Mouse (Mus musculus) thymus, adult 2 months (tissue): ENCODE results near the gene Sdad1. TPM values are rescaled to one million over a fixed set of nuclear protein-coding genes. Genes with fewer than 3 reads are reported as not detected.

Experiments used
- DNase-seq: peaks from one replicate; pipeline ENCODE4 v3.0.0; 2021
- H3K27ac ChIP-seq: fragments of 200-500 bp; 2 replicates; pipeline ENCODE4 v1.5.1; 2012; ENCODE audit warnings: low read length, control low read depth; ENCODE audit not compliant: control insufficient read depth, insufficient read depth
- H3K27me3 ChIP-seq: fragments of 200-500 bp; 2 replicates; pipeline ENCODE4 v1.6.1; 2012; ENCODE audit warnings: mild to moderate bottlenecking, low read length, moderate library complexity, mixed read lengths; ENCODE audit not compliant: control insufficient read depth, insufficient read depth
- H3K36me3 ChIP-seq: fragments of 200-500 bp; 2 replicates; pipeline ENCODE4 v1.6.1; 2012; ENCODE audit warnings: mild to moderate bottlenecking, low read length, moderate library complexity; ENCODE audit not compliant: control insufficient read depth, insufficient read depth
- H3K4me1 ChIP-seq: fragments of 200-500 bp; replicated peaks from 2 replicates; pipeline ENCODE4 v1.6.1; 2012; ENCODE audit warnings: low read length; ENCODE audit not compliant: control insufficient read depth, insufficient read depth
- H3K4me3 ChIP-seq: fragments of 200-500 bp; 2 replicates; pipeline ENCODE4 v1.5.1; 2012; ENCODE audit warnings: mild to moderate bottlenecking, low read length, control low read depth, moderate library complexity; ENCODE audit not compliant: control insufficient read depth, insufficient read depth
- CTCF ChIP-seq: fragments of 200-500 bp; IDR thresholded peaks from 2 replicates; pipeline ENCODE4 v1.5.1; 2012; ENCODE audit warnings: mild to moderate bottlenecking, control low read depth, low read length, moderate library complexity, borderline replicate concordance; ENCODE audit not compliant: control insufficient read depth, poor library complexity, insufficient read depth; ENCODE audit errors: extremely low read depth
- POLR2A ChIP-seq: fragments of 200-500 bp; IDR thresholded peaks from 2 replicates; pipeline ENCODE4 v1.6.1; 2012; ENCODE audit warnings: mild to moderate bottlenecking, low read length, control low read depth, moderate library complexity; ENCODE audit not compliant: control insufficient read depth, poor library complexity, insufficient read depth; ENCODE audit errors: extremely low read depth
- WGBS: fragments of 180-500 bp; shearing (Covaris S2); methylation state at CpG from one replicate; pipeline ENCODE4 v1.1.7; 2018; 5-methylcytosine and 5-hydroxymethylcytosine counted together
- polyA plus RNA-seq: library from polyadenylated mRNA; depleted of rRNA; stranded (reverse); fragments of >200 nt; gene quantifications from 2 replicates; pipeline ENCODE4 v1.2.3, GENCODE M21; 2012

The Sdad1 gene
- polyA plus RNA-seq, 1 experiment, result 18.1 TPM

DNA sequence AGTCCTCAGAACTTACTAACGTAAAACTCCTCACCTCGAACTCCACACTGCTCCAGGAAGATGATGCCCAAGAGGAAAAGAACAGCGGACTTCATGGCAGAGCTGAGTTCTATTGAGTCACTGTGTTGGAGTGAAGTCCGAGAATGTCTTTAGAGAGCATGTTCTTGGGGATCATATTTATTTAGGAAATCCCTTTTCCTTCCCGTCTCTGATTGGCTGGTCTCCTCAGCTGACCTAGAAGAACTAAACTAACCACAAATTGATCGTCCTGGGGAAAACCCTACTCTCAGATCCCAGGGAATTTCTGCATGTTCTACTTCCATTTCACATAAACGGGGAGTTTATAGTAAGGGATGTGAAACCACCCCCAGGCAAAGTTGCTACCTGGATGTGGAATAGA, 17.6 kb upstream of the Sdad1 start, which contains the start of gene Cxcl9:
Cxcl9 (minus strand) TSS at position 151 of the 400 bp plus-strand sequence.
- H3K27me3 ChIP-seq, result no peaks in the 10 kb centered on the region
- TF ChIP-seq POLR2A (no peak), CTCF (no peak)
- 77% methylated on average over 7 of the region's 7 CpGs for WGBS
- no peaks in the 10 kb centered on the region for H3K36me3 ChIP-seq
- H3K4me3 ChIP-seq, result no peak within 1 kb of the TSS
- DNase-seq, result no peak
- no peaks in the 10 kb centered on the region for H3K4me1 ChIP-seq
- H3K27ac ChIP-seq, result no peak within 1 kb of the TSS

DNA sequence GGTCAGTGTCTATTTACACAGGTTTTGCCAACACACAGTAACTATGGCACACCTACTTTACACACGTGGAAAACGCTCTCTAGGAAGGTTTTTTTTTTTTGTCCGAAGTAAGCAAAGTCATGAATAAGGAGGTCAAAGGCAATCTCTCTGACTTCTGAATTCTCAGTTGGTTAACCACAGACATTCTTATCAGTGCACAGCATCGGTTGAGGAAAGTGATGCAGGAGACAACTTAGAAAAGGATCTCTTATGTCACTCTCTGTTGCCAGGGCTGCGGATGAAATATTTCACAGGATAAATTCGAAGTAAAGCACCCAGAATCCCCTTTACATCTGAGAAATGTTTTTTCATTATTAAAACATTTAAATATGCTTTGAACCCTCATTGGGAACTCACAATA, 17.1 kb upstream of the Sdad1 start:
- 6% methylated on average over 6 of the region's 6 CpGs for WGBS
- no peaks in the 10 kb centered on the region for H3K4me1 ChIP-seq
- H3K27ac ChIP-seq, result no peak overlapping the region
- H3K36me3 ChIP-seq, result no peaks in the 10 kb centered on the region
- H3K27me3 ChIP-seq, result no peaks in the 10 kb centered on the region
- no peak for TF ChIP-seq POLR2A
- no peak for TF ChIP-seq CTCF
- DNase-seq, result no peak
- no peak overlapping the region for H3K4me3 ChIP-seq

DNA sequence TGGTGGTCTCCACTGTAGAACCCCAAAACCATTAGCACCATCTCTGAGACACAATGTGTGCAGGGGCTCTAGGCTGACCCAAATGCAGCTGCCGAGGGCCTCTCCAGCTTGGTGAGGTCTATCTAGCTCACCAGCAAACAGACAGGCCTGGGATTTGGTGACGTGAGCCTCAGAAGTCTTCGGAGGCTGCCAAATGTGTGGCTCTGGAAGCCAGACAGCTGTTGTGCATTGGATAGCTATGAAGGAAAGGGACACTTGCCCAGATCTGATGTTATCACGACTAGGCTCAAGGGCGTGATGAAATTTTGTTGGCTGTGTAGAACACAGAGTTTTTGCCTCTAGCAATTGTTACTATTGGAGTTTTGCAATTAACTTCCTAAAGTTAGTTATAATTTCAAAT, 13.0 kb upstream of the Sdad1 start:
- no peak for TF ChIP-seq POLR2A
- no peak for TF ChIP-seq CTCF
- Histone ChIP-seq H3K4me3 (no peak overlapping the region), H3K4me1 (no peaks in the 10 kb centered on the region), H3K27ac (no peak overlapping the region), H3K36me3 (no peaks in the 10 kb centered on the region), H3K27me3 (no peaks in the 10 kb centered on the region)
- DNase-seq, result no peak
- 90% methylated on average over 5 of the region's 5 CpGs for WGBS

DNA sequence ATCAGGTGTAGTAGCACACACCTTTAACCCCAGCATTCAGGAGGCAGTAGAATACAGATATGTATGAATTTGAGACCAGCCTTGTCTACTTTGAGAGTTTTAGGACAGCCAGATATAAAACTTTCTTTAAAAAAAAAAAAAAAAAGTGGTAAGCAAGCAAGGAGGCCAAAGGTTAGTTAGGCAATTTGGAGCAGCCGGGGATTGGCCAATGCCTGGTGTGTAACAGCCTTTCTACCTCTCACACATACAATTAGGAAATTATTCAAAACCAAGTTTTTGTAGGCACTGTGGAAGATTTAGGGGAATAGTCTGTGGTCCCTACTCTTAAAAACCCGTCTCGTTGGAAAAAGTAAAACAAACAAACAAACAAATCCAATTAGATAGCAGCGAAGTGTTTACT, 12.3 kb upstream of the Sdad1 start:
- WGBS, result 100% methylated on average over 4 of the region's 4 CpGs

DNA sequence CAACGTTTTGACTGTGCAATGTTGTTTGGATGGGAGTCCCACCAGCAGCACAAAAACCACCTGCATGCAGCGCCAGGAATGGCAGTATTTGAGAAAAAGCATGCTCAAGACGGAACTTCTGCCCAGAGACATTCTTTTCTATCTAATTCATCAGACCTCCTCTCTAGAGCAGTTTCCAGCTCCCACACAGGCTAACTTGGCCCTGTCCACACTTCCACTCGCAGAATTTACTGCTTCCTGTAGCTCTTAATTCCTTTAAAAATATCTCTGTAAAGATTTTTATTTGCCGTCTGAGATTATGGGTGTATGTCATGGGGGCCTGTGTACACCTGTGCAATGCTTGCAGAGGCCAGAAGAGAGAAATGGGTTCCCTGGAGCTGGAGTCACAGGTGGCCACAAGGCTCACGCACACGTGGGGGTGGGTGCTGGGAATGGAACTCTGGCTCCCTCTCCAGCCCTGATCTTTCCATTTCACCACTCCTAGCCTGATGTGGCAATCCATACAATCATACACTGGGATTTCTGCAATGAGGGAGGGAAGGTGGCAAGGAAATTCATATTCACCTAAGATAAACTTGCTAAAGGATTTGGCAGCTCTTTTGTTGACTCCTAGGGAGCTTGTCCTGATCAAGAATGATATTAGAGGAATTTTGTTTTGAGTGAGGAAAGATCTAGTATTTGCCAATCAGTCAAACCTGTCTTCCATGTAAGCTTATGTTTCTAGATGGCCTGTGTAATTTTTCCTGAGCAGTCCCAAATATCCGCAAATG, 11.5 kb upstream of the Sdad1 start:
- 66% methylated on average over 8 of the region's 8 CpGs for WGBS
- Histone ChIP-seq H3K4me1 (no peaks in the 10 kb centered on the region), H3K27me3 (no peaks in the 10 kb centered on the region), H3K27ac (no peak overlapping the region), H3K36me3 (no peaks in the 10 kb centered on the region), H3K4me3 (no peak overlapping the region)
- DNase-seq, result no peak
- no peak for TF ChIP-seq CTCF
- no peak for TF ChIP-seq POLR2A

More for the DNA sequence above, 12.3 kb upstream of the Sdad1 start:
- no peaks in the 10 kb centered on the region for H3K36me3 ChIP-seq
- H3K4me3 ChIP-seq, result no peak overlapping the region
- H3K27ac ChIP-seq, result no peak overlapping the region
- TF ChIP-seq CTCF (no peak), POLR2A (no peak)
- H3K27me3 ChIP-seq, result no peaks in the 10 kb centered on the region
- DNase-seq, result no peak
- no peaks in the 10 kb centered on the region for H3K4me1 ChIP-seq

DNA sequence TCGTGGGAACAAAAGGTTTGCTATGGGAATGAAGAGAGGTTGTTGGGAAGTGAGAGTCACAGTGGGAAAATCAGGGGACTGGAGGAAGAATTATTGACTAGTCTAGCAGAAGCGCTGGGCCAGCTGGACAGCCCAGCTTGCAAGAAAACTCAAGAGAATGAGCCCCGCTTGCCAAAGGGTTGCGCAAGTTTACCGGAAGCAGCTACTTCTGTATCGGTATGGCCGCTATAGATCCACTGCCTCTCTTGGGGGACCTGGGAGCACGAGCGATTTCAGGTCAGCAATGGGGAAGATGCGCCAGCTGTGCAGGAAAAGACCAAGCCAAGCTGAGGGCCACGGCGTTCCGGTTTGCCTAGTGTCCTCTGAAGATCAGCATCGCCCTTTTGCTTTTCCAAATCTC, 8.3 kb upstream of the Sdad1 start:
- 96% methylated on average over 14 of the region's 14 CpGs for WGBS
- no peak overlapping the region for H3K27ac ChIP-seq
- H3K27me3 ChIP-seq, result no peaks in the 10 kb centered on the region
- DNase-seq, result no peak
- TF ChIP-seq CTCF (no peak), POLR2A (no peak)
- no peaks in the 10 kb centered on the region for H3K36me3 ChIP-seq
- no peaks in the 10 kb centered on the region for H3K4me1 ChIP-seq
- H3K4me3 ChIP-seq, result no peak overlapping the region

DNA sequence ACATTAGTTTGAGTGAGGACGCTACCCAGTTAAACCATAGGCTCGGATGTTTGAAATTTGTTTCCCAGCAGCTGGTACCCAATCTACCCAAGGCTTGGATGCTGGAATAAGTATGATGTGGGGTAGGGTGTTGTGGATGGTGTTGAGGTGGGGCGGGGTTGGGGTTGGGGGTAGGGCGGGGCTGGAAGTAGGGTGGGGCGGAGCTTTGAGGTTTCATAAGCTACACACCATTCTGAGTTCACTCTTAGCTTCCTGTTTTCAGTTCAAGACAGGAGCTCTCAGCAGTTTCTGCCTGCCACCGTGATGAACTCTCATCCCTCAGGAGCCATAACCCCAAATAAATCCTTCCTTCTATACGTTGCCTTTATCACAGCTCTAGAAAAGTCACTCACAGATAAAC, 7.8 kb upstream of the Sdad1 start:
- Histone ChIP-seq H3K27me3 (no peaks in the 10 kb centered on the region), H3K36me3 (no peaks in the 10 kb centered on the region), H3K4me1 (no peaks in the 10 kb centered on the region), H3K4me3 (no peak overlapping the region), H3K27ac (no peak overlapping the region)
- WGBS, result 76% methylated on average over 7 of the region's 7 CpGs
- no peak for TF ChIP-seq POLR2A
- TF ChIP-seq CTCF, result no peak
- no peak for DNase-seq
